Mouse (Mus musculus) stomach, embryonic 14.5 days (tissue): ENCODE results near the gene Mum1. TPM values are rescaled to one million over a fixed set of nuclear protein-coding genes. Genes with fewer than 3 reads are reported as not detected.

ENCODE experiments used
- ATAC-seq: fragments of 200-750 bp; cut with Nextera tagmentation; 2 replicates; pipeline ENCODE4 v1.8.0; 2017; ENCODE audit warnings: low read depth, moderate TSS enrichment; ENCODE audit not compliant: insufficient number of reproducible peaks, insufficient read depth, low FRiP score
- H3K27ac ChIP-seq: fragments of 300-500 bp; sonication (generic); 2 replicates; pipeline ENCODE4 v1.5.1; 2014; ENCODE audit warnings: mild to moderate bottlenecking, low read length, moderate library complexity, mixed read lengths
- H3K27me3 ChIP-seq: fragments of 300-500 bp; sonication (generic); 2 replicates; pipeline ENCODE4 v1.6.1; 2014; ENCODE audit warnings: low read length, control low read depth, mixed read lengths; ENCODE audit not compliant: control insufficient read depth, insufficient read depth
- H3K36me3 ChIP-seq: fragments of 300-500 bp; sonication (generic); 2 replicates; pipeline ENCODE4 v1.6.1; 2014; ENCODE audit warnings: mild to moderate bottlenecking, control low read depth, low read length, moderate library complexity, mixed read lengths; ENCODE audit not compliant: control insufficient read depth, insufficient read depth
- H3K4me1 ChIP-seq: fragments of 300-500 bp; sonication (generic); 2 replicates; pipeline ENCODE4 v1.6.1; 2014; ENCODE audit warnings: low read length, control low read depth, mixed read lengths; ENCODE audit not compliant: control insufficient read depth, insufficient read depth
- H3K4me2 ChIP-seq: fragments of 300-500 bp; sonication (generic); replicated peaks from 2 replicates; pipeline ENCODE4 v1.6.1; 2014; ENCODE audit warnings: low read depth, low read length, control low read depth
- H3K4me3 ChIP-seq: fragments of 300-500 bp; sonication (generic); 2 replicates; pipeline ENCODE4 v1.5.1; 2014; ENCODE audit warnings: low read depth, low read length, control low read depth
- H3K9ac ChIP-seq: fragments of 300-500 bp; sonication (generic); replicated peaks from 2 replicates; pipeline ENCODE4 v1.6.1; 2014; ENCODE audit warnings: low read depth, mild to moderate bottlenecking, control low read depth, low read length, moderate library complexity, mixed read lengths
- H3K9me3 ChIP-seq: fragments of 300-500 bp; sonication (generic); 2 replicates; pipeline ENCODE4 v1.6.1; 2016; ENCODE audit warnings: low read depth, low read length, control low read depth; ENCODE audit not compliant: control insufficient read depth
- WGBS: fragments of 180-500 bp; shearing (Covaris S2); extraction: QIAGEN DNeasy Blood & Tissue Kit; methylation state at CpG from one replicate; pipeline ENCODE4 v1.1.7; 2014; 5-methylcytosine and 5-hydroxymethylcytosine counted together
- polyA plus RNA-seq: library from polyadenylated mRNA; unstranded; fragments of >200 nt; fragmentation: Nextera tagmentation; extraction: Ambion mirVana; gene quantifications from 2 replicates; pipeline ENCODE4 v1.2.1, GENCODE M21; 2014

The Mum1 gene
- polyA plus RNA-seq, 1 experiment from 2014 or later: 65.6 TPM

DNA sequence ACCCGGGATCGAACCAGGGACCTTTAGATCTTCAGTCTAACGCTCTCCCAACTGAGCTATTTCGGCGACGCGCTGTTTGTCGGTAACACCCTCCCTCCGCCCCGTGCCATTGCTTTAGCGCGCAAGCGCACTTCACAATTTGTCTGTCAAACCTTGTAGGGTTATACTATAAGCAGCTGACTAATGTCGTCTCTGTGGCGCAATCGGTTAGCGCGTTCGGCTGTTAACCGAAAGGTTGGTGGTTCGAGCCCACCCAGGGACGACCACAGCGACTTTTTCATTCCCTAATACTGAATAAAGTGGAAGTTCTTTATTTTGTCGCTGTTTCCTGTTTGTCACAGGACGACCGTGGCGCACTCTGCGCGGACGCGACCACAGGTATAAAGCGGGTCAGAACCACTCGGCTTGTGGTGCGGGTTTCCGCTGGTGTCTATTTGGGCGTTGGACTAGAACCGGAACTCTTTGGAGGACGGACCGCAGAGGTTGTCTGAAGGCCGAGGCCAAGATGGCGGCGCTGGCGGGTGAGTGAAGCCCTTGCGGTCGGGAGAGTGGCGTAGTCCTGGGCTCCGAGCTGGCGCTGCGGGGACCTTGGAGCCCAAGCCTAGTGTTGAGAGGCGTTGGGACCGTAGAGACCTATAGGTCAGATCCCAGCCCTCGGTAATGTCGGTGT lies 22.9 kb downstream of the Mum1 start, which contains the start of gene Ndufs7:
TSS of gene Ndufs7 (plus strand) at position 151 of the 670 bp plus-strand sequence.
- Histone ChIP-seq H3K4me2 (peak within 1 kb of the TSS; percentile 92), H3K27me3 (no peaks in the 10 kb centered on the region), H3K9ac (peak within 1 kb of the TSS; percentile 91), H3K9me3 (no peaks in the 10 kb centered on the region), H3K36me3 (peaks cover 14% of the 10 kb centered on the region), H3K4me3 (peak within 1 kb of the TSS; percentile 88), H3K4me1 (peaks cover 11% of the 10 kb centered on the region), H3K27ac (peak within 1 kb of the TSS; percentile 84)
- peak; percentile 89 for ATAC-seq
- under 1% methylated on average over 53 of the region's 53 CpGs for WGBS

DNA sequence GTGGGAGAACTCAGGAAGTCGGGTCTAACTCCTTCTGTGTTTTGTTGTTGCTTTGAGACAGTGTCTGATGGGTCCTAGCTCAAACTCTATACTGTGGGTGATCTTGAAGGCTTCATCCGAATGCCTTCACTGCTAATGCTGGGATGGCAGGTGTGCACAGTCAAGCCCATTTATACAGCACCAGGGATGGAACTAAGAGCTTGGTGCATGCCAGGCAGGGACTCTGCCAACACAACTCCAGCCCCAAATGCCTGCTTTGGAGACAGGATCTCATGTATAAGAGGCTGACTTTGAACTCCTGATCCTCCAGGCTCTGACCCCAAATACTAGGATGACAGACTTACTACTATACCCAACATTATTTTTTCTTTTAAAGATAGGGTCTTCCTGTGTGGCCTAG lies 23.8 kb downstream of the Mum1 start:
- Histone ChIP-seq H3K4me2 (peak overlapping the region; percentile 92), H3K9ac (peak overlapping the region; percentile 91), H3K4me3 (peak overlapping the region; percentile 88), H3K36me3 (peaks cover 17% of the 10 kb centered on the region), H3K9me3 (no peaks in the 10 kb centered on the region), H3K27me3 (no peaks in the 10 kb centered on the region), H3K27ac (no peak overlapping the region), H3K4me1 (peaks cover 11% of the 10 kb centered on the region)
- WGBS: 42% methylated on average over 2 of the region's 2 CpGs
- no peak for ATAC-seq

DNA sequence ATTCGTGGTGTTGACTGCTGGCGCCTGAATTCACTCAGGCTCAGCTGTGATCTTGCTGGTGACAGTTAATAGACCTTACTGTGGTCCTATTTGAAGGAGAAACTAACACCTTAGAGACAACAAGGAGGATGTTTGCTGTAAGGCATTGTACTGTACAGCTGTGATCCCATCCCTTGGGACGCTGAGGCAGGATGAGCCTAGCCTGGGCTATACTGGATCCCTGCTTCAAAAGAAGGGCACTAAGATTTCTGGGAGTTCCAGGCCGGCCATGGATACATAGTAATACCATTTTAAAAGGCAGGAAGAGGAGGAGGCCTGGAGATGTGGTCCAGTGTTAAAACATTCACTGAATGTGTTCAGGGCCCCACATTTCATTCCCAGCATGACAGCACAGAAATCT lies 24.3 kb downstream of the Mum1 start:
- WGBS: 80% methylated on average over 4 of the region's 4 CpGs
- H3K27me3 ChIP-seq: no peaks in the 10 kb centered on the region
- no peak overlapping the region for H3K9ac ChIP-seq
- ATAC-seq: no peak
- H3K36me3 ChIP-seq: peaks cover 22% of the 10 kb centered on the region
- no peaks in the 10 kb centered on the region for H3K9me3 ChIP-seq
- no peak overlapping the region for H3K27ac ChIP-seq
- H3K4me2 ChIP-seq: no peak overlapping the region
- peaks cover 11% of the 10 kb centered on the region for H3K4me1 ChIP-seq
- no peak overlapping the region for H3K4me3 ChIP-seq

DNA sequence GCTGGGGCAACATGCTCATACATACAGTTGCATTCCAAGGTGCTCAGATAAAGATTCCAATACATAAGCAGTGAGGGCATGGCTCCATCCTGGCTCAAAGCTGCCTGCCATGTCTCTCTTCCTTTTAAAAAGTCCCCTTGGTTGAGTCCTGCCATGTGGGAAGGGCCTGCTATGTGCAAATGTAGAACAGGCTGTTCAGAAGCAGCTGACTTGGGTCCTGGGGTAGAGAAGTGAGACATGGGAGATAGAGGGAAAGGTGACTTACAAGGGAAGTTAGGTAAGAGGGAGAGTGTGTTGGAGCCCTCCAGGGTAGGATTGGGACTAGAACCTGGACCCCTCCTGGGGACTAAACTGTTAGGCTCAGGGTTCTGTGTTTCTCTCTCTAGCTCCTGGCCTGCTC lies 25.8 kb downstream of the Mum1 start:
- Histone ChIP-seq H3K9me3 (no peaks in the 10 kb centered on the region), H3K27ac (no peak overlapping the region), H3K4me2 (no peak overlapping the region), H3K9ac (no peak overlapping the region), H3K27me3 (no peaks in the 10 kb centered on the region), H3K4me3 (no peak overlapping the region), H3K4me1 (peaks cover 11% of the 10 kb centered on the region), H3K36me3 (peaks cover 37% of the 10 kb centered on the region)
- no peak for ATAC-seq

DNA sequence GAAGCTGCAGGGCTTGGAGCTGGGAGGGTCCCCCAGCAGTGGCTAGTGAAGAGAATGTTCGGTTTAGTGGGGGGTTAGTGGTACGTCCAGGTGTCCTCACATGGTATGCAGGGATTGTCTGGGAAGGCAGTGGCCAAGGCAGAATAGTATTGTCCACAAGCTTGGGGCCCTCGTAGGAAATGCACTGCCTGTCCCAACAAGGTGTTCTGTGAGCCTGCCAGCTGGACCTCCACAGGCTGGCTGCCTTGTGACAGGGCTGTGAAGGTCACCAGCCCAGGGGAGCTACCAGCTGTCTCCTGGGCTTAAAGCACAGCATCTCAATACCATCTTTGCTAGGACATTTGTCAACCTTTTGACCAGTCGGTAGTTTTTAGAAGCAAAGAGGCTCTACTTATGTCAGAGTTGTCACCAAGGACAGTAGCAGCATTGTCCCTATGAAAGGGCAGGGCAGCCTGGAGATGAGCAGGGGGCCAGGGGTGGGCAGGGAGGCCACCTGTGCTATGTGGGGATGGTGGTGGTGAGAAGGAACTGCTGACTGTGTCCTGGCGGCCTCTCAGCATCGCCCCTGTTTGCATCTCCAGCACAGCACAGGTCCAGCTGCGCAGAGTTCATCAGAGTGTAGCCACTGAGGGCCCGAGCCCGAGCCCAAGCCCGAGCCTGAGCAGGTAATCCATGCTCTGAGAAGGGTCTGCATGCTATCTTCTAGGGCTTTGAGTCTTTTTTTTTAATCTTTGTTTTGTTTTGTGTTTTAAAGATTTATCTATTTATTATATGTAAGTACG lies 26.4 kb downstream of the Mum1 start:
- Histone ChIP-seq H3K36me3 (peaks cover 41% of the 10 kb centered on the region), H3K4me2 (no peak overlapping the region), H3K9ac (no peak overlapping the region), H3K9me3 (no peaks in the 10 kb centered on the region), H3K27ac (no peak overlapping the region), H3K27me3 (no peaks in the 10 kb centered on the region), H3K4me3 (no peak overlapping the region), H3K4me1 (peaks cover 11% of the 10 kb centered on the region)
- no peak for ATAC-seq
- WGBS: 89% methylated on average over 11 of the region's 11 CpGs

DNA sequence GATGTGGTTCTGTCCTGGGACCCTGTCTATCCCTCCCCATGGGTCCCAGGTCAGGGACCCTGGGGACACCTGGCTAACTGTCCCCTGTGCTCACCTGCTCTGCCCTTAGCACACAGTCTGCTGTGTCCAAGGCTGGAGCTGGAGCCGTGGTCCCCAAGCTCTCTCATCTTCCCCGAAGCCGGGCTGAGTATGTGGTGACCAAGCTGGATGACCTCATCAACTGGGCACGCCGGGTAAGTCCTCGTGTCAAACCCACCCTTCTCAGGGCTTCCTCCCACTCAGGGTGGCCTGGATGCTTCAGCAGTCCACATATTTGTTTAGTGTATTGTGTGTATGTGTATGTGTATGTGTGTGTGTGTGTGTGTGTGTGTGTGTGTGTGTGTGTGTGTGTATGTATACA lies 27.3 kb downstream of the Mum1 start:
- no peak for ATAC-seq
- H3K9me3 ChIP-seq: no peaks in the 10 kb centered on the region
- WGBS: 81% methylated on average over 6 of the region's 6 CpGs
- H3K9ac ChIP-seq: no peak overlapping the region
- H3K27ac ChIP-seq: no peak overlapping the region
- no peaks in the 10 kb centered on the region for H3K27me3 ChIP-seq
- H3K4me2 ChIP-seq: no peak overlapping the region
- peaks cover 11% of the 10 kb centered on the region for H3K4me1 ChIP-seq
- H3K36me3 ChIP-seq: peaks cover 50% of the 10 kb centered on the region
- no peak overlapping the region for H3K4me3 ChIP-seq

DNA sequence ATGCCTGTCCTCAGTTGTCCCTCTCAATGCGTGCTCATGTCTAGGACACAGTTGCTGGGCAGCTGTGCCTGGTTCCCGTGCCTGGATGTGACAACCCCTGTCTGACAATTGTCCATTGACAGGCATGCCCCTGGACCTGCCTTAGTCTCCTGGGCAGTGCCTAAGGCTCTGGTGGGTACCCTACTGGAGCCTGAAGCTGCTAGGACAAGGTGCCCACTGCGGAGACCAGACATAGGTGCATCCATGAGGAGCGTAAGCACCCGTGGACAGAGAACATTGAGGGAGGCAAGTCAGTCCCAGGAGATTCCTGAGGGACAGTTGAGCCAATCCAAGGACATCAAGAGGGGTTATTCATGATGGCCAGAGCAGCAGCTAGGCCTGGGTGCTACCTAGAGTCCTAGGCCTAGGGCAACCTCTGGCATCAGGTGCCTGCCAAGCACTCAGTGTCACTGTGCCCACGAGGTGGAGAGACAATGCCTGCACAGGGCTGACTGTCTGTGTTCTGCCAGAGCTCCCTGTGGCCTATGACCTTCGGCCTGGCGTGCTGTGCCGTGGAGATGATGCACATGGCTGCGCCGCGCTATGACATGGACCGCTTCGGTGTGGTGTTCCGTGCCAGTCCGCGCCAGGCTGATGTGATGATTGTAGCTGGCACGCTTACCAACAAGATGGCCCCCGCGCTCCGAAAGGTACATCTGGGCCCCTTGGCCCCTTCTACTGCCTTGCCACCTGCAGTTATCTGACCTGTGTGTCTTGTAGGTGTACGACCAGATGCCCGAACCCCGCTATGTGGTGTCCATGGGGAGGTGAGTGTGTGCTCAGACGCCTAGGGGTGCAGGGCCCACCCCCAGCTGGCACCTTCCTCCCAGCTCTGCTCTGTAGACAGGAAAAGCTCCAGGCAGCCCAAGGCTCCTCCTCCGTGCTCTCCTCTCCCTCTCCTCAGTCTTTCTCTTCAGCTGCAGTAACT lies 28.4 kb downstream of the Mum1 start:
- Histone ChIP-seq H3K27ac (no peak overlapping the region), H3K4me2 (no peak overlapping the region), H3K9ac (no peak overlapping the region), H3K36me3 (peaks cover 56% of the 10 kb centered on the region), H3K9me3 (no peaks in the 10 kb centered on the region), H3K4me1 (peaks cover 17% of the 10 kb centered on the region), H3K27me3 (no peaks in the 10 kb centered on the region), H3K4me3 (no peak overlapping the region)
- ATAC-seq: no peak
- 92% methylated on average over 26 of the region's 26 CpGs for WGBS

DNA sequence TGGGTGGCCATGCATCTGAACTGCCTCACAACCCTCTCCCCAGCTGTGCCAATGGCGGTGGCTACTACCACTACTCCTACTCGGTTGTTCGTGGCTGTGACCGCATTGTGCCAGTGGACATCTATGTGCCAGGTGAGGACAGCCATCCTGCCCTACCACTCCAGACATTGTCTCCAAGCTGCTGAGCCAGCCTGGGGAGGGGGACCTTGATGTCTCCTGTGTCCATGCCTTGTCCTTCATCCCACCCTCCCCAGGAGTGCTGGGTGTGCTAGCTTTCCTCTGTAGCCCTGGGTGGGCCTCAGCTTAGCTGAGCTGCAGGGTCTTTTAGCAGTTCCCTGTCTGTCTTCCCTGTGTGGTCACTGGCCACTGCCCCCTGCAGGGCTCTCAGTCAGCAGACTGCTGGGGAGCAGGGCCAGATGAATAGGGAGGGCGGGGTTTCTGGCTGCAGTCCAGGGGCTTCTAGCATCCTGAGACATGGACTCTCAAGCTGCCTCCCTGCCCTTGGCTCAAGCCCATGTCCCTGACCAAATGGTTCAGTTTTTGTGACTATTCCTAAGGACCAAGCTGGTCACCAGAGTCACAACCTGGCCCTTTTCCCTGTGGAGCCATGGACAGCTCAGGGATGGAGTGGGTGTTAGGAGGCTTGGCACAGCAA lies 29.8 kb downstream of the Mum1 start:
- WGBS: 93% methylated on average over 5 of the region's 5 CpGs
- Histone ChIP-seq H3K27me3 (no peaks in the 10 kb centered on the region), H3K9me3 (no peaks in the 10 kb centered on the region), H3K4me1 (peaks cover 12% of the 10 kb centered on the region), H3K27ac (no peak overlapping the region), H3K36me3 (peaks cover 56% of the 10 kb centered on the region), H3K4me2 (no peak overlapping the region), H3K4me3 (no peak overlapping the region), H3K9ac (no peak overlapping the region)
- no peak for ATAC-seq
